9 mouse cellular contexts compared by ENCODE assay signal in the genomic region with DNA sequence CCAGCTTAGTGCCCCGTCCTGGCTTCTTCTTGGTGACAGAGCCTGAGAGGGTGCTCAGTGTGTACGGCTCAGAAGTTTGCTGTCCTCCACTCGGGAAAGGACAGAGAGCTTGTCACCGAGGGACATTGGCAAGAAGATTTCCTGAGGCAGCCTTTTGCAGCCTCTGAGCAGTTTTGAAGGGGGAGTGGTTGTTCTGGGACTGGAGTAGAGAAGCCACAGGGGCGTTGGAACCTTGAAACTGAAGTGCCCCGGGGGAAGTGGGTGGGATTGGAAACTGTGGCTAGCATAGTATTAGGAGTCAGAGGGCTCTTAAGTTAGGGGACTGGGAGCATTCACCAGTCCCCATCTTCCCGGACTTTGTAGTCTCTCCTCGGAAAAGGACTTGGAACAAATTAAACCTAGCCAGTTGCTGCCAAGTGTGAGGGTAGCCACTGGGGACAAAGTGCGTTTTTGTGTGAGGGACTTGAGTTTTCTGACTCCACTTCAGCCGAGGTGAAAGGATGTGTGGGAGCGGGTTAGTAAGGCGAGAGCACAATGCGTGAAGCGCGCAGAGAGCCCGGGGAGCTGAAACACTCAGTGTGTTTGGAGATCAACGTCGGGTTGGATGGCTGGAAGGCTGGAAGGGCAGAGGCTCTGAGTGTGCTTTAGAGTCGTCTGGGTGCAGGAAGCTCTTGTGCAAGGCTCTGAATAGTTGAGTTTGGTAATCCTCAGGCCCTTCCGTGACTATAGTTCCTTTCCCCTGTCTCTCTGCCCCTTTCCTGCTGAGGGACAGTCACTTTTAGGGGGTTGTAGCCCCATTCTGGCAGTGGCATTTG. TPM values are rescaled to one million over a fixed set of nuclear protein-coding genes. Genes with fewer than 3 reads are reported as not detected.
DNase-seq lines count a peak whose midpoint lies in the region; ATAC-seq lines count a peak whose summit lies in the region.
"Had no signal": no experiment of that assay in that cellular context is flagged by ENCODE, and none has a peak within 500 bp of the region (broad histone marks: within the 10 kb centered on the region; RNA-seq: fewer than 3 reads in every experiment).

No protein-coding gene starts in this region.

- H3K9ac ChIP-seq in heart, embryonic 12.5 days: no peak overlapping the region
- peak overlapping the region; percentile 11; the same call in 1 of the 2 replicates for H3K9ac ChIP-seq in heart, embryonic 14.5 days (ENCODE audit: low read length)
- peak overlapping the region; percentile 50 for H3K9ac ChIP-seq in kidney, embryonic 16.5 days (replicated peaks; ENCODE audit: low read length)

- no peak for ATAC-seq in heart, embryonic 12.5 days (ENCODE audit: insufficient number of reproducible peaks, low FRiP score)
- ATAC-seq in heart, embryonic 14.5 days (ENCODE audit: insufficient number of reproducible peaks, insufficient read depth, low FRiP score, low read depth): no peak
- no peak; the same call in 1 of the 2 replicates for ATAC-seq in kidney, embryonic 16.5 days (ENCODE audit: low FRiP score, low TSS enrichment)
- ATAC-seq in megakaryocyte progenitor cell, adult 5-6 weeks (replicated peaks; ENCODE audit: poor library complexity): peak; percentile 78

- peaks cover 52% of the 10 kb centered on the region for H3K4me1 ChIP-seq in heart, embryonic 12.5 days (replicated peaks)
- H3K4me1 ChIP-seq in heart, embryonic 14.5 days (ENCODE audit: control insufficient read depth in 2 of 2, insufficient read depth in 2 of 2, low read length in 2 of 2): peaks cover 23 to 30% of the 10 kb centered on the region in 2 experiments
- peaks cover 61% of the 10 kb centered on the region for H3K4me1 ChIP-seq in kidney, embryonic 16.5 days (ENCODE audit: insufficient read depth, low read length)

- H3K27me3 ChIP-seq in heart, embryonic 12.5 days (replicated peaks): peaks cover 34% of the 10 kb centered on the region
- peaks cover 9% of the 10 kb centered on the region for H3K27me3 ChIP-seq in heart, embryonic 14.5 days (ENCODE audit: control insufficient read depth, insufficient read depth, low read length)
- H3K27me3 ChIP-seq in kidney, embryonic 16.5 days (ENCODE audit: insufficient read depth, low read length): no peaks in the 10 kb centered on the region

- intact Hi-C loops in left cerebral cortex, postnatal 10 days (cut with DNase I): no loop called here

- no peaks in the 10 kb centered on the region for H3K36me3 ChIP-seq in heart, embryonic 12.5 days
- no peaks in the 10 kb centered on the region for H3K36me3 ChIP-seq in heart, embryonic 14.5 days (ENCODE audit: control insufficient read depth, insufficient read depth, low read length)
- H3K36me3 ChIP-seq in kidney, embryonic 16.5 days (ENCODE audit: insufficient read depth, low read length): no peaks in the 10 kb centered on the region
- H3K36me3 ChIP-seq: G1E had no signal

- no peak for DNase-seq in heart, postnatal 4 days
- DNase-seq in left cerebral cortex, postnatal 10 days (ENCODE audit: extremely low spot score in 1 of 2, low spot score in 2 of 2): no peak
- no peak for DNase-seq in layer of hippocampus, postnatal 25 days (ENCODE audit: extremely low spot score in 1 of 2, low spot score in 1 of 2)
- no peak for DNase-seq in cerebellum, postnatal 4 days (ENCODE audit: low spot score in 2 of 2)

- no peaks in the 10 kb centered on the region for H3K9me3 ChIP-seq in heart, embryonic 12.5 days (replicated peaks)
- H3K9me3 ChIP-seq in heart, embryonic 14.5 days (ENCODE audit: control insufficient read depth, low read length): no peaks in the 10 kb centered on the region
- no peaks in the 10 kb centered on the region for H3K9me3 ChIP-seq in kidney, embryonic 16.5 days (ENCODE audit: low read length)
- H3K9me3 ChIP-seq: G1E had no signal

- WGBS in heart, embryonic 12.5 days: 56% methylated on average over 20 of the region's 20 CpGs
- 49% methylated on average over 20 of the region's 20 CpGs for WGBS in heart, embryonic 14.5 days
- WGBS in kidney, embryonic 16.5 days: 32% methylated on average over 20 of the region's 20 CpGs

- H3K4me2 ChIP-seq in heart, embryonic 12.5 days: peak overlapping the region; percentile 3; the same call in 1 of the 2 replicates
- H3K4me2 ChIP-seq in heart, embryonic 14.5 days (ENCODE audit: low read length): peak overlapping the region; percentile 21; the same call in 1 of the 2 replicates
- H3K4me2 ChIP-seq in kidney, embryonic 16.5 days (replicated peaks; ENCODE audit: low read depth, low read length): peak overlapping the region; percentile 15; the same call in 1 of the 2 replicates

- H3K27ac ChIP-seq in heart, embryonic 12.5 days (ENCODE audit: poor library complexity, severe bottlenecking): peak overlapping the region; percentile 63
- peak overlapping the region; percentile 42 to 67 for H3K27ac ChIP-seq in heart, embryonic 14.5 days (replicated peaks in 1 of 2; ENCODE audit: control insufficient read depth in 1 of 2, insufficient read depth in 1 of 2, low read depth in 2 of 2, low read length in 2 of 2)
- peak overlapping the region; percentile 66 for H3K27ac ChIP-seq in kidney, embryonic 16.5 days (ENCODE audit: low read length)

- H3K4me3 ChIP-seq in heart, embryonic 12.5 days: no peak overlapping the region
- no peak overlapping the region for H3K4me3 ChIP-seq in heart, embryonic 14.5 days (ENCODE audit: control insufficient read depth in 1 of 2, insufficient read depth in 1 of 2, low read depth in 1 of 2, low read length in 2 of 2)
- H3K4me3 ChIP-seq in kidney, embryonic 16.5 days (ENCODE audit: low read length): no peak overlapping the region

RNA-seq across cellular contexts. Expression of a gene that starts 10.3 kb away (rescaled TPM):
- polyA plus RNA-seq in heart, embryonic 12.5 days (2016; fragmentation: Nextera tagmentation; extraction: Ambion mirVana): 3.5 and 4.3 TPM in 2 replicates
- total RNA-seq in heart, postnatal 4 days (2021): 10 to 100 TPM; 12.1 to 12.8 TPM
- polyA plus RNA-seq in heart, embryonic 14.5 days (2014; fragmentation: Nextera tagmentation; extraction: Ambion mirVana): 3.4 and 5.0 TPM in 2 replicates
- 8.6 and 9.4 TPM in 2 replicates for polyA plus RNA-seq in kidney, embryonic 16.5 days (2015; fragmentation: Nextera tagmentation; extraction: Ambion mirVana)
- total RNA-seq in megakaryocyte progenitor cell, adult 5-6 weeks (2015): 9.0 and 10.3 TPM in 2 replicates
- total RNA-seq in megakaryocyte progenitor cell, adult 5-6 weeks (2017): 4.7 and 6.6 TPM in 2 replicates
- 10 to 100 TPM; 19.9 to 23.7 TPM for total RNA-seq in left cerebral cortex, postnatal 10 days (2021)
- 10 to 100 TPM; 17.6 to 28.2 TPM for total RNA-seq in layer of hippocampus, postnatal 25 days (2021)
- polyA plus RNA-seq: G1E had no signal
